Mouse (Mus musculus) activated CD4-positive, CD25-positive, alpha-beta regulatory T cell, adult 9 weeks (primary cell): ENCODE data around the gene Cdh5. TPM values are rescaled to one million over a fixed set of nuclear protein-coding genes. Genes with fewer than 3 reads are reported as not detected.

Experiments
- polyA plus RNA-seq: library from polyadenylated mRNA; unstranded; fragments of 100-300 nt; shearing (Covaris generic); gene quantifications from one replicate; pipeline ENCODE4 v1.2.1, GENCODE M21; 2017

Gene Cdh5
- not detected for polyA plus RNA-seq

GRCm38 (mm10) chr8:104101415-104101814 lies at the start of gene Cdh5:
Gene Cdh5 (plus strand): TSS chr8:104101625.

GRCm38 (mm10) chr8:104170118-104171049 lies 69.0 kb downstream of the Cdh5 start, which contains the start of gene Bean1:
Gene Bean1 (plus strand): TSS chr8:104170442.

Other genes with a start within 250 kb of the Cdh5 start
- not detected for gene Bean1, start 68.8 kb downstream of the Cdh5 start, polyA plus RNA-seq
- 80.0 TPM for gene Tk2, start 146.9 kb downstream of the Cdh5 start, polyA plus RNA-seq
- gene Cklf, start 149.2 kb downstream of the Cdh5 start, polyA plus RNA-seq = 138 TPM
- not detected for gene Cmtm2a, start 191.6 kb downstream of the Cdh5 start, polyA plus RNA-seq
- not detected for gene Gm45711, start 208.5 kb downstream of the Cdh5 start, polyA plus RNA-seq
- gene Cmtm1, start 208.5 kb downstream of the Cdh5 start, polyA plus RNA-seq = not detected
- gene Gm11020, start 219.9 kb downstream of the Cdh5 start, polyA plus RNA-seq = not detected
- gene Cmtm2b, start 220.6 kb downstream of the Cdh5 start, polyA plus RNA-seq = not detected
- gene Cmtm3, start 237.8 kb downstream of the Cdh5 start, polyA plus RNA-seq = 38.3 TPM